Mouse (Mus musculus) megakaryocyte, embryonic 14.5 days (primary cell): ENCODE measurements around the gene Bcl3. TPM values are rescaled to one million over a fixed set of nuclear protein-coding genes. Genes with fewer than 3 reads are reported as not detected.
A peak's percentile ranks its signal among the peaks of the same experiment; 100 is the strongest.

Source experiments
- H3K27me3 ChIP-seq: replicated peaks from 2 replicates; pipeline ENCODE3; 2012; ENCODE audit warnings: inconsistent platforms
- H3K36me3 ChIP-seq: replicated peaks from 2 replicates; pipeline ENCODE3; 2012; ENCODE audit warnings: low read length, inconsistent platforms, mixed read lengths
- H3K4me1 ChIP-seq: 2 replicates; pipeline ENCODE4 v1.6.1; 2012; ENCODE audit warnings: inconsistent platforms
- H3K4me3 ChIP-seq: replicated peaks from 2 replicates; pipeline ENCODE3; 2012; ENCODE audit warnings: moderate library complexity, mild to moderate bottlenecking, inconsistent platforms
- H3K9me3 ChIP-seq: 2 replicates; pipeline ENCODE4 v1.6.1; 2012; ENCODE audit warnings: inconsistent platforms
- FLI1 ChIP-seq: IDR thresholded peaks from 2 replicates; pipeline ENCODE4 v1.6.1; 2012; ENCODE audit warnings: low read length, inconsistent platforms, mixed read lengths
- GATA1 ChIP-seq: IDR thresholded peaks from 3 replicates; pipeline ENCODE4 v1.6.1; 2012; ENCODE audit warnings: mixed read lengths, low read length, inconsistent platforms, borderline replicate concordance
- polyA plus RNA-seq: library from polyadenylated mRNA; stranded (reverse); fragments of >175 nt; gene quantifications from 2 replicates; pipeline ENCODE4 v1.2.3, GENCODE M21; 2012; ENCODE audit warnings: low replicate concordance; ENCODE audit not compliant: insufficient read depth

Bcl3 gene
- polyA plus RNA-seq, 1 experiment: 183 TPM

GRCm38 (mm10) chr7:19836843-19837242 lies 14.3 kb upstream of the Bcl3 start:
- TF ChIP-seq GATA1: no peak
- no peak for TF ChIP-seq FLI1
- Histone ChIP-seq H3K9me3 (no peaks in the 10 kb centered on the region), H3K27me3 (no peaks in the 10 kb centered on the region), H3K36me3 (no peaks in the 10 kb centered on the region), H3K4me1 (peaks cover 41% of the 10 kb centered on the region), H3K4me3 (no peak overlapping the region)

GRCm38 (mm10) chr7:19834055-19834454 lies 11.5 kb upstream of the Bcl3 start:
- H3K4me1 ChIP-seq: peaks cover 56% of the 10 kb centered on the region
- no peaks in the 10 kb centered on the region for H3K27me3 ChIP-seq
- H3K4me3 ChIP-seq: no peak overlapping the region
- TF ChIP-seq FLI1: no peak
- TF ChIP-seq GATA1: no peak
- peaks cover 7% of the 10 kb centered on the region for H3K9me3 ChIP-seq
- H3K36me3 ChIP-seq: peaks cover 6% of the 10 kb centered on the region

GRCm38 (mm10) chr7:19831837-19832236 lies 9.3 kb upstream of the Bcl3 start:
- Histone ChIP-seq H3K4me3 (peak overlapping the region; percentile 85), H3K4me1 (peaks cover 56% of the 10 kb centered on the region), H3K27me3 (no peaks in the 10 kb centered on the region), H3K9me3 (peaks cover 7% of the 10 kb centered on the region), H3K36me3 (peaks cover 6% of the 10 kb centered on the region)
- no peak for TF ChIP-seq GATA1
- no peak for TF ChIP-seq FLI1

- H3K36me3 ChIP-seq: peaks cover 6% of the 10 kb centered on the region
- no peak for TF ChIP-seq FLI1
- TF ChIP-seq GATA1: no peak
- no peaks in the 10 kb centered on the region for H3K27me3 ChIP-seq
- peaks cover 64% of the 10 kb centered on the region for H3K4me1 ChIP-seq
- H3K4me3 ChIP-seq: peak overlapping the region; percentile 85
- peaks cover 7% of the 10 kb centered on the region for H3K9me3 ChIP-seq
Observed at GRCm38 (mm10) chr7:19830682-19831156, 8.1 kb upstream of the Bcl3 start.

- Histone ChIP-seq H3K9me3 (peaks cover 7% of the 10 kb centered on the region), H3K4me1 (peaks cover 74% of the 10 kb centered on the region), H3K27me3 (no peaks in the 10 kb centered on the region), H3K4me3 (no peak overlapping the region), H3K36me3 (peaks cover 6% of the 10 kb centered on the region)
- TF ChIP-seq FLI1: no peak
- no peak for TF ChIP-seq GATA1
Observed at GRCm38 (mm10) chr7:19829694-19830093, 7.1 kb upstream of the Bcl3 start.

GRCm38 (mm10) chr7:19826756-19827155 lies 4.2 kb upstream of the Bcl3 start:
- H3K4me3 ChIP-seq: no peak overlapping the region
- TF ChIP-seq FLI1 (no peak), GATA1 (no peak)
- peaks cover 6% of the 10 kb centered on the region for H3K36me3 ChIP-seq
- peaks cover 7% of the 10 kb centered on the region for H3K9me3 ChIP-seq
- peaks cover 82% of the 10 kb centered on the region for H3K4me1 ChIP-seq
- H3K27me3 ChIP-seq: no peaks in the 10 kb centered on the region

GRCm38 (mm10) chr7:19824182-19824973 lies 1.8 kb upstream of the Bcl3 start:
- peaks cover 1% of the 10 kb centered on the region for H3K9me3 ChIP-seq
- H3K36me3 ChIP-seq: peaks cover 19% of the 10 kb centered on the region
- H3K4me3 ChIP-seq: peak overlapping the region; percentile 93
- no peaks in the 10 kb centered on the region for H3K27me3 ChIP-seq
- H3K4me1 ChIP-seq: peaks cover 78% of the 10 kb centered on the region
- TF ChIP-seq GATA1 (no peak), FLI1 (no peak)

- Histone ChIP-seq H3K4me3 (peak overlapping the region; percentile 93), H3K27me3 (no peaks in the 10 kb centered on the region)
Observed at GRCm38 (mm10) chr7:19823256-19824181, 949 bp upstream of the Bcl3 start.

GRCm38 (mm10) chr7:19822193-19822592 lies 377 bp downstream of the Bcl3 start:
- Histone ChIP-seq H3K27me3 (no peaks in the 10 kb centered on the region), H3K36me3 (peaks cover 33% of the 10 kb centered on the region), H3K9me3 (no peaks in the 10 kb centered on the region), H3K4me1 (peaks cover 92% of the 10 kb centered on the region), H3K4me3 (peak overlapping the region; percentile 93)
- no peak for TF ChIP-seq FLI1
- TF ChIP-seq GATA1: no peak

More at GRCm38 (mm10) chr7:19823256-19824181, 949 bp upstream of the Bcl3 start:
- H3K9me3 ChIP-seq: no peaks in the 10 kb centered on the region
- no peak for TF ChIP-seq FLI1
- TF ChIP-seq GATA1: no peak
- H3K36me3 ChIP-seq: peaks cover 26% of the 10 kb centered on the region
- H3K4me1 ChIP-seq: peaks cover 81% of the 10 kb centered on the region

- peaks cover 33% of the 10 kb centered on the region for H3K36me3 ChIP-seq
- no peaks in the 10 kb centered on the region for H3K27me3 ChIP-seq
- peak overlapping the region; percentile 93 for H3K4me3 ChIP-seq
- H3K4me1 ChIP-seq: peaks cover 92% of the 10 kb centered on the region
- no peaks in the 10 kb centered on the region for H3K9me3 ChIP-seq
- no peak for TF ChIP-seq GATA1
- no peak for TF ChIP-seq FLI1
Observed at GRCm38 (mm10) chr7:19821633-19822032, 937 bp downstream of the Bcl3 start.
